Mouse (Mus musculus): ENCODE results near the gene Parvb. TPM values are rescaled to one million over a fixed set of nuclear protein-coding genes. Genes with fewer than 3 reads are reported as not detected.
A peak's percentile ranks its signal among the peaks of the same experiment; 100 is the strongest.

Parvb gene
- 100 to 1,000 TPM; 165 to 174 TPM for total RNA-seq (2021)

- intact Hi-C loops (cut with DNase I), result no loop called here
- peak; percentile 72 to 73 for DNase-seq
Observed at GRCm38 (mm10) chr15:84231721-84232561, at the start of gene Parvb. Gene Parvb, plus strand, starts transcription at chr15:84232043.

GRCm38 (mm10) chr15:84183967-84184366 lies 47.9 kb upstream of the Parvb start:
- intact Hi-C loops (cut with DNase I), result no loop called here
- DNase-seq, result peak in 1 of 2 experiments; percentile 18

- intact Hi-C loops (cut with DNase I), result no loop called here
- DNase-seq, result no peak
Observed at GRCm38 (mm10) chr15:84186196-84186595, 45.6 kb upstream of the Parvb start.

GRCm38 (mm10) chr15:84188887-84189530 lies 42.8 kb upstream of the Parvb start:
- intact Hi-C loops (cut with DNase I), result no loop called here
- DNase-seq, result no peak

- no peak for DNase-seq
- intact Hi-C loops (cut with DNase I), result no loop called here
Observed at GRCm38 (mm10) chr15:84189881-84190280, 42.0 kb upstream of the Parvb start.

GRCm38 (mm10) chr15:84191724-84192057 lies 40.2 kb upstream of the Parvb start:
- intact Hi-C loops (cut with DNase I), result no loop called here

GRCm38 (mm10) chr15:84192058-84192791 lies 39.6 kb upstream of the Parvb start, which contains the start of gene Samm50:
Gene Samm50, plus strand, starts transcription at chr15:84192241.
- peak; percentile 94 to 95 for DNase-seq
- intact Hi-C loops (cut with DNase I), result no loop called here

More at GRCm38 (mm10) chr15:84191724-84192057, 40.2 kb upstream of the Parvb start:
- no peak for DNase-seq

GRCm38 (mm10) chr15:84196486-84197165 lies 35.2 kb upstream of the Parvb start:
- intact Hi-C loops (cut with DNase I), result no loop called here
- peak in 1 of 2 experiments; percentile 34 for DNase-seq

GRCm38 (mm10) chr15:84207327-84207726 lies 24.5 kb upstream of the Parvb start:
- intact Hi-C loops (cut with DNase I), result no loop called here

GRCm38 (mm10) chr15:84209517-84210412 lies 22.1 kb upstream of the Parvb start:
- DNase-seq, result no peak
- intact Hi-C loops (cut with DNase I), result loop anchor here (10.0 kb wide), 1 partner anchor 405 kb away; no protein-coding TSS in a partner anchor

More at GRCm38 (mm10) chr15:84207327-84207726, 24.5 kb upstream of the Parvb start:
- DNase-seq, result no peak

GRCm38 (mm10) chr15:84210461-84210860 lies 21.4 kb upstream of the Parvb start:
- no peak for DNase-seq
- intact Hi-C loops (cut with DNase I), result loop anchor here (10.0 kb wide), 1 partner anchor 404 kb away; no protein-coding TSS in a partner anchor

GRCm38 (mm10) chr15:84210941-84211340 lies 20.9 kb upstream of the Parvb start:
- intact Hi-C loops (cut with DNase I), result loop anchor here (10.0 kb wide), 1 partner anchor 404 kb away; no protein-coding TSS in a partner anchor
- DNase-seq, result no peak

- intact Hi-C loops (cut with DNase I), result loop anchor here (10.0 kb wide), 1 partner anchor 403 kb away; no protein-coding TSS in a partner anchor
- no peak for DNase-seq
Observed at GRCm38 (mm10) chr15:84211564-84211963, 20.3 kb upstream of the Parvb start.

GRCm38 (mm10) chr15:84212031-84212755 lies 19.6 kb upstream of the Parvb start:
- intact Hi-C loops (cut with DNase I), result loop anchor here (1.0 to 10.0 kb wide), 2 partner anchors 403 to 419 kb away; no protein-coding TSS in a partner anchor
- DNase-seq, result peak; percentile 89 to 96

- intact Hi-C loops (cut with DNase I), result loop anchor here (1.0 to 10.0 kb wide), 2 partner anchors 402 to 419 kb away; no protein-coding TSS in a partner anchor
- DNase-seq, result peak; percentile 82 to 83
Observed at GRCm38 (mm10) chr15:84212756-84213105, 19.1 kb upstream of the Parvb start.

- intact Hi-C loops (cut with DNase I), result loop anchor here (10.0 kb wide), 1 partner anchor 402 kb away; no protein-coding TSS in a partner anchor
- no peak for DNase-seq
Observed at GRCm38 (mm10) chr15:84213162-84213739, 18.6 kb upstream of the Parvb start.

GRCm38 (mm10) chr15:84214476-84214875 lies 17.4 kb upstream of the Parvb start:
- intact Hi-C loops (cut with DNase I), result loop anchor here (10.0 kb wide), 1 partner anchor 400 kb away; no protein-coding TSS in a partner anchor
- DNase-seq, result no peak

GRCm38 (mm10) chr15:84215273-84215672 lies 16.6 kb upstream of the Parvb start:
- DNase-seq, result no peak
- intact Hi-C loops (cut with DNase I), result loop anchor here (10.0 kb wide), 1 partner anchor 400 kb away; no protein-coding TSS in a partner anchor

All from heart, postnatal 10 days (tissue).